Mouse (Mus musculus) spleen, adult 2 months (tissue): Measurements from ENCODE around the gene Mgat4b. TPM values are rescaled to one million over a fixed set of nuclear protein-coding genes. Genes with fewer than 3 reads are reported as not detected.

Experiments used
- DNase-seq, 2 experiments: peaks; one replicate each; pipeline versions ENCODE4 v3.0.0 to v3.0.0-alpha.2; 2012 to 2021; ENCODE audit warnings: low spot score in 2 of 2, low read depth in 1 of 2
- H3K27ac ChIP-seq: fragments of 200-500 bp; 2 replicates; pipeline ENCODE4 v1.5.1; 2012; ENCODE audit warnings: low read length, inconsistent platforms; ENCODE audit not compliant: insufficient read depth
- H3K27me3 ChIP-seq: fragments of 200-500 bp; 2 replicates; pipeline ENCODE4 v1.6.1; 2012; ENCODE audit warnings: mild to moderate bottlenecking, moderate library complexity, low read length, inconsistent platforms; ENCODE audit not compliant: control insufficient read depth, insufficient read depth
- H3K36me3 ChIP-seq: fragments of 200-500 bp; 2 replicates; pipeline ENCODE4 v1.6.1; 2012; ENCODE audit warnings: mild to moderate bottlenecking, low read length, inconsistent platforms; ENCODE audit not compliant: control insufficient read depth, insufficient read depth
- H3K4me1 ChIP-seq: fragments of 200-500 bp; 2 replicates; pipeline ENCODE4 v1.6.1; 2011; ENCODE audit warnings: inconsistent platforms; ENCODE audit not compliant: control insufficient read depth, insufficient read depth, insufficient read length
- H3K4me3 ChIP-seq: fragments of 200-500 bp; 2 replicates; pipeline ENCODE4 v1.5.1; 2011; ENCODE audit warnings: mild to moderate bottlenecking, inconsistent platforms; ENCODE audit not compliant: insufficient read depth, insufficient read length; ENCODE audit errors: extremely low read depth
- CTCF ChIP-seq: fragments of 200-500 bp; IDR thresholded peaks from 2 replicates; pipeline ENCODE4 v1.5.1; 2011; ENCODE audit warnings: mild to moderate bottlenecking, inconsistent platforms; ENCODE audit not compliant: insufficient read depth, insufficient read length, insufficient replicate concordance; ENCODE audit errors: extremely low read depth
- POLR2A ChIP-seq: fragments of 200-500 bp; IDR thresholded peaks from 2 replicates; pipeline ENCODE4 v1.6.1; 2011; ENCODE audit warnings: low read depth, low read length, inconsistent platforms
- WGBS: fragments of 180-500 bp; shearing (Covaris S2); methylation state at CpG from one replicate; pipeline ENCODE4 v1.1.7; 2018; 5-methylcytosine and 5-hydroxymethylcytosine counted together
- polyA plus RNA-seq: library from polyadenylated mRNA; depleted of rRNA; stranded (reverse); fragments of >200 nt; gene quantifications from 2 replicates; pipeline ENCODE4 v1.2.3, GENCODE M21; 2012

The Mgat4b gene
- polyA plus RNA-seq, 1 experiment, result 32.6 TPM

GRCm38 (mm10) chr11:50258310-50258709 is 47.6 kb downstream of the Mgat4b start:
- no peak overlapping the region for H3K4me3 ChIP-seq
- no peaks in the 10 kb centered on the region for H3K4me1 ChIP-seq
- TF ChIP-seq CTCF (no peak), POLR2A (no peak)
- peaks cover 42% of the 10 kb centered on the region for H3K36me3 ChIP-seq
- no peaks in the 10 kb centered on the region for H3K27me3 ChIP-seq
- DNase-seq, result no peak
- WGBS, result 83% methylated on average over 7 of the region's 7 CpGs
- H3K27ac ChIP-seq, result no peak overlapping the region

GRCm38 (mm10) chr11:50262020-50262419 is 51.3 kb downstream of the Mgat4b start:
- Histone ChIP-seq H3K27me3 (no peaks in the 10 kb centered on the region), H3K4me1 (no peaks in the 10 kb centered on the region), H3K36me3 (peaks cover 55% of the 10 kb centered on the region), H3K27ac (no peak overlapping the region), H3K4me3 (no peak overlapping the region)
- 66% methylated on average over 4 of the region's 4 CpGs for WGBS
- TF ChIP-seq POLR2A, result no peak
- no peak; the same call in 1 of the 2 replicates for TF ChIP-seq CTCF
- no peak for DNase-seq

DNA sequence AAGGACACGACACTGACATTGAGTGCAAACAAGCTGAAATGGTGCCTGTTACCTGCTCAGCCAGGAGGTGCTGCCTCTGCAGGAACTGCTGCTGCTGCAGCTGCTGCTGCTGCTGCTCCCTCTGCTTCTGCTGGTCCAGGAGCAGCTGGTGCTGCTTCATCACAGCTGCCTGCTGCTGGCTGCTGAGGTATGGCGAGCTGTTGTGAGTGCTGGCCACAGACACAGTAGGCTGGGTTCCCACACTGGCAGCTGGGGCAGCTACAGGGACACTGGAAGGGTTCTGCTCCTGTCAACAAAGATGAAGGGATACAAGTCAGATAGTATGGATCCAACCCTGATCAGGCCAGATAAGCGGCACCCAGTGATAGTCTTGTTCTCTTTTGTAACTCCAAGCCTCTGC is 52.5 kb downstream of the Mgat4b start:
- no peak for DNase-seq
- Histone ChIP-seq H3K27ac (no peak overlapping the region), H3K27me3 (no peaks in the 10 kb centered on the region), H3K4me3 (no peak overlapping the region), H3K4me1 (no peaks in the 10 kb centered on the region), H3K36me3 (peaks cover 45% of the 10 kb centered on the region)
- 93% methylated on average over 3 of the region's 3 CpGs for WGBS
- TF ChIP-seq POLR2A (no peak), CTCF (no peak)

DNA sequence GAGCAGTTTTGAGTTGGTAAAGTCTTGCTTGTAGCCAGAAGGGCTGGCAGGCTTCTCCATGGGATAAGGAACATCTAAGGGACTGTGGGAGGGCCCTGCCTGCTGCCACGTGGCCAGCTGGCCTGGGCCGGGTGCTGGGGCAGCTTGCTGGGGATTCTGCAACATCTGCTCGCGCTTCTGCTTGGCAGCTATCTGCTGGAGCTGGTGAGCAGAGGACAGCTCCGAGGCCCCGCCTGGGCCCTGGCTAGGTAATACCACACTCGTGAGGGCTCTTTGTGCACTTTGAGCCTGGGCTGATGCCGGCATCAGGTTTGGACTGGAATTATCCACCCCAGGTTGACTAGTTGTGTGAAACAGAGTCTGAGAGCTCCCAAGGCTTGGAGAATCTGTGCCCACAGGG is 55.2 kb downstream of the Mgat4b start:
- Histone ChIP-seq H3K27ac (no peak overlapping the region), H3K36me3 (peaks cover 34% of the 10 kb centered on the region), H3K27me3 (no peaks in the 10 kb centered on the region), H3K4me3 (no peak overlapping the region), H3K4me1 (no peaks in the 10 kb centered on the region)
- TF ChIP-seq POLR2A (no peak), CTCF (no peak)
- WGBS, result 84% methylated on average over 8 of the region's 8 CpGs
- no peak for DNase-seq

DNA sequence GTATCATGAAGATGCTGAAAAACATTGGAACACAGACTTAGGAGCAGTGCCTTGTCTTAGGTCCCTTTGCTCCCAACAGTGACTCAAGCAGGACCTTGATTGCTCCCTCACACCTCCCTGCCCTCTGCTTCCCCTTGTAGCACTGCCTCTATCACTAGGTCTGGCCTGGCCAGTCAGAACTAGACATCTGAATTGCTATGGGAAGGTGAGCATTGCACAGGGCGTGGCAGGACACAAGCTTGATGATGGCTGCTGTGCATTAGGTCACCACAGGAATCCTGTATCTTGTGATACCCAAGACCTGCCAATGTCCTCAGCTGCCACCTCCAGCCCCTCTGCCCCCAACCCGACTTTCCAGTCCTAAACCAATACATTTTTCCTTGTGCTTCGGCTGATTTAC is 56.3 kb downstream of the Mgat4b start:
- Histone ChIP-seq H3K27me3 (no peaks in the 10 kb centered on the region), H3K36me3 (peaks cover 26% of the 10 kb centered on the region), H3K4me1 (no peaks in the 10 kb centered on the region), H3K4me3 (no peak overlapping the region), H3K27ac (no peak overlapping the region)
- TF ChIP-seq CTCF, result no peak
- TF ChIP-seq POLR2A, result no peak
- DNase-seq, result no peak
- 97% methylated on average over 3 of the region's 3 CpGs for WGBS

GRCm38 (mm10) chr11:50269163-50269562 is 58.5 kb downstream of the Mgat4b start:
- Histone ChIP-seq H3K4me1 (no peaks in the 10 kb centered on the region), H3K27ac (no peak overlapping the region), H3K4me3 (no peak overlapping the region), H3K27me3 (no peaks in the 10 kb centered on the region), H3K36me3 (peaks cover 18% of the 10 kb centered on the region)
- WGBS, result 79% methylated on average over 2 of the region's 2 CpGs
- peak; percentile 18; the same call in 1 of the 2 replicates for TF ChIP-seq CTCF
- no peak for TF ChIP-seq POLR2A
- DNase-seq, result peak in 1 of 2 experiments; percentile 20

DNA sequence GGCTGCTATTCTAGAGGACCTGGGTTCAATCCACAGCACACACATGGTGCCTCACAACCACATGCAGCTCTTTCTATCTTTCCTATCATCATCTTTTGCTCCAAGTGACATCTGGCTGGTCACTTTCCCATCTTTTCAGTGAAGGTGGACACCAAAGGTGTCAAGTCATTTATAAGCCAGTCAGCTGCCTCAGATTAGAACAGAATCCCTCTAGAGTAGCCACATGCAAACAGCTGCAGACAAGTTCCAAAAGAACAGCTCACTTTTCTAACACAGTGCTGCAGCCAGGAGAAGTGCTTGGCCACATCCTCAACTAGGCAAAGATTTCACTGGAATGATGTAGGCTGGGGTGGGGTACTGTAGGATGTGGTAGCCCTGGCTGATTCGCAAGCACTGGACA is 59.2 kb downstream of the Mgat4b start:
- TF ChIP-seq POLR2A (no peak), CTCF (no peak)
- no peak overlapping the region for H3K4me3 ChIP-seq
- no peaks in the 10 kb centered on the region for H3K27me3 ChIP-seq
- peaks cover under 1% of the 10 kb centered on the region; the same call in 1 of the 2 replicates for H3K4me1 ChIP-seq
- WGBS, result 95% methylated on average over 1 of the region's 1 CpGs
- no peak for DNase-seq
- H3K36me3 ChIP-seq, result peaks cover 16% of the 10 kb centered on the region
- H3K27ac ChIP-seq, result no peak overlapping the region

GRCm38 (mm10) chr11:50272819-50273218 is 62.1 kb downstream of the Mgat4b start:
- WGBS, result 90% methylated on average over 2 of the region's 2 CpGs
- DNase-seq, result no peak
- Histone ChIP-seq H3K4me1 (peaks cover 13% of the 10 kb centered on the region), H3K4me3 (no peak overlapping the region), H3K27me3 (no peaks in the 10 kb centered on the region), H3K27ac (no peak overlapping the region), H3K36me3 (no peaks in the 10 kb centered on the region; the same call in 1 of the 2 replicates)
- TF ChIP-seq CTCF, result no peak
- no peak for TF ChIP-seq POLR2A
